Mouse (Mus musculus) G1E (cell line): ENCODE results near the gene Apbb2.

Experiments used
- CTCF ChIP-seq: IDR thresholded peaks from 2 replicates; pipeline ENCODE4 v1.5.1; 2012; ENCODE audit warnings: low read depth, low read length, inconsistent platforms, mixed read lengths
- POLR2AphosphoS5 ChIP-seq: IDR thresholded peaks from 2 replicates; pipeline ENCODE4 v1.6.1; 2012; ENCODE audit warnings: low read depth, low read length, inconsistent platforms; ENCODE audit not compliant: insufficient replicate concordance
- TAL1 ChIP-seq: conservative IDR thresholded peaks from 2 replicates; pipeline ENCODE4 v1.6.1; 2012; ENCODE audit warnings: low read depth, low read length, inconsistent platforms, mixed read lengths

- TF ChIP-seq CTCF: no peak
- TF ChIP-seq POLR2AphosphoS5: no peak
- TF ChIP-seq TAL1: no peak
These were observed 120.4 kb downstream of the Apbb2 start for GRCm38 (mm10) chr5:66498140-66498539.
